Mouse (Mus musculus): ENCODE results near the gene 4930415O20Rik. TPM values are rescaled to one million over a fixed set of nuclear protein-coding genes. Genes with fewer than 3 reads are reported as not detected.

4930415O20Rik gene
- polyA plus RNA-seq, 1 experiment from 2014 or later: not detected

DNA sequence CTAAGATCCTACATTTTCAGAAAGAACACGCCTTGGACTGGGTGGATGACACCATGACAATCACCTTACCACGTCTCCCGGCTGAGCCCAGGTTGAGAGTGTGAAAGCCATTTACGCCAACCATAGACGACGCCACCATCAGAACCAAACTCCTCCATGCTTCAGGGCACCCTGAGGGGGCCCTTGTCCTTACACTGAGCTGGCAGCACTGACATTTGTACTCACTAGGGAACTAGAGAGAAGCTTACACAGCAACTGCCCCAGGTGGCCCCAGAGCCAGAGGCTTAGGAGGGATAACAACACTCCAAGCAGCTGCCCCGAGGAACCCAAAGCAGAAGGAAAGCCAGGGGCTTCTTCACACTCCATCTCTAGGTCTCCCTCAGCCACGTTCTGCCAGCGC lies 35.9 kb downstream of the 4930415O20Rik start:
- H3K9ac ChIP-seq (ENCODE audit: low read length): no peak overlapping the region
- H3K4me3 ChIP-seq (ENCODE audit: low read depth, low read length): no peak overlapping the region
- ATAC-seq (ENCODE audit: insufficient read depth, low FRiP score, low TSS enrichment) (no peak), DNase-seq (ENCODE audit: low spot score) (no peak)
- H3K9me3 ChIP-seq (ENCODE audit: control insufficient read depth, low read length): no peaks in the 10 kb centered on the region
- H3K4me1 ChIP-seq (ENCODE audit: control insufficient read depth, insufficient read depth, low read length): peaks cover 14% of the 10 kb centered on the region
- peaks cover 8% of the 10 kb centered on the region; the same call in 1 of the 2 replicates for H3K36me3 ChIP-seq (ENCODE audit: control insufficient read depth, insufficient read depth, low read length)
- no peak overlapping the region for H3K4me2 ChIP-seq (ENCODE audit: low read depth)
- WGBS: 65% methylated on average over 9 of the region's 9 CpGs
- H3K27me3 ChIP-seq (ENCODE audit: control insufficient read depth, insufficient read depth, low read length): no peaks in the 10 kb centered on the region
- no peak overlapping the region for H3K27ac ChIP-seq (ENCODE audit: low read depth, low read length)

GRCm38 (mm10) chr15:98607557-98607956 lies 36.8 kb downstream of the 4930415O20Rik start:
- peaks cover 8% of the 10 kb centered on the region; the same call in 1 of the 2 replicates for H3K36me3 ChIP-seq (ENCODE audit: control insufficient read depth, insufficient read depth, low read length)
- H3K4me2 ChIP-seq (ENCODE audit: low read depth): peak overlapping the region; percentile 94
- no peak for ATAC-seq (ENCODE audit: insufficient read depth, low FRiP score, low TSS enrichment)
- peak overlapping the region; percentile 86 for H3K4me3 ChIP-seq (ENCODE audit: low read depth, low read length)
- DNase-seq (ENCODE audit: low spot score): no peak
- peaks cover 14% of the 10 kb centered on the region for H3K4me1 ChIP-seq (ENCODE audit: control insufficient read depth, insufficient read depth, low read length)
- H3K9ac ChIP-seq (ENCODE audit: low read length): peak overlapping the region; percentile 26; the same call in 1 of the 2 replicates
- H3K9me3 ChIP-seq (ENCODE audit: control insufficient read depth, low read length): no peaks in the 10 kb centered on the region
- WGBS: 51% methylated on average over 4 of the region's 4 CpGs
- H3K27me3 ChIP-seq (ENCODE audit: control insufficient read depth, insufficient read depth, low read length): no peaks in the 10 kb centered on the region
- no peak overlapping the region for H3K27ac ChIP-seq (ENCODE audit: low read depth, low read length)

- 0 out of 2 replicates have a peak, but pooled peaks cover 6% of the 10 kb centered on the region for H3K36me3 ChIP-seq (ENCODE audit: control insufficient read depth, insufficient read depth, low read length)
- no peak overlapping the region for H3K27ac ChIP-seq (ENCODE audit: low read depth, low read length)
- DNase-seq (ENCODE audit: low spot score): no peak
- H3K4me1 ChIP-seq (ENCODE audit: control insufficient read depth, insufficient read depth, low read length): peaks cover 14% of the 10 kb centered on the region
- WGBS: 15% methylated on average over 9 of the region's 10 CpGs
- no peak for ATAC-seq (ENCODE audit: insufficient read depth, low FRiP score, low TSS enrichment)
- peak overlapping the region; percentile 86 for H3K4me3 ChIP-seq (ENCODE audit: low read depth, low read length)
- H3K9ac ChIP-seq (ENCODE audit: low read length): peak overlapping the region; percentile 89
- H3K27me3 ChIP-seq (ENCODE audit: control insufficient read depth, insufficient read depth, low read length): no peaks in the 10 kb centered on the region
- no peaks in the 10 kb centered on the region for H3K9me3 ChIP-seq (ENCODE audit: control insufficient read depth, low read length)
- H3K4me2 ChIP-seq (ENCODE audit: low read depth): peak overlapping the region; percentile 94
These were observed 37.4 kb downstream of the 4930415O20Rik start for GRCm38 (mm10) chr15:98608058-98608783.

GRCm38 (mm10) chr15:98608784-98609250 lies 38.0 kb downstream of the 4930415O20Rik start:
- WGBS: 0% methylated on average over 14 of the region's 26 CpGs
- peak overlapping the region; percentile 94 for H3K4me2 ChIP-seq (ENCODE audit: low read depth)
- H3K9me3 ChIP-seq (ENCODE audit: control insufficient read depth, low read length): no peaks in the 10 kb centered on the region
- H3K4me1 ChIP-seq (ENCODE audit: control insufficient read depth, insufficient read depth, low read length): peaks cover 14% of the 10 kb centered on the region
- DNase-seq (ENCODE audit: low spot score) (peak; percentile 47), ATAC-seq (ENCODE audit: insufficient read depth, low FRiP score, low TSS enrichment) (peak; percentile 58)
- 0 out of 2 replicates have a peak, but pooled peaks cover 4% of the 10 kb centered on the region for H3K36me3 ChIP-seq (ENCODE audit: control insufficient read depth, insufficient read depth, low read length)
- H3K27ac ChIP-seq (ENCODE audit: low read depth, low read length): peak overlapping the region; percentile 86
- H3K9ac ChIP-seq (ENCODE audit: low read length): peak overlapping the region; percentile 89
- H3K4me3 ChIP-seq (ENCODE audit: low read depth, low read length): peak overlapping the region; percentile 86
- no peaks in the 10 kb centered on the region for H3K27me3 ChIP-seq (ENCODE audit: control insufficient read depth, insufficient read depth, low read length)

DNA sequence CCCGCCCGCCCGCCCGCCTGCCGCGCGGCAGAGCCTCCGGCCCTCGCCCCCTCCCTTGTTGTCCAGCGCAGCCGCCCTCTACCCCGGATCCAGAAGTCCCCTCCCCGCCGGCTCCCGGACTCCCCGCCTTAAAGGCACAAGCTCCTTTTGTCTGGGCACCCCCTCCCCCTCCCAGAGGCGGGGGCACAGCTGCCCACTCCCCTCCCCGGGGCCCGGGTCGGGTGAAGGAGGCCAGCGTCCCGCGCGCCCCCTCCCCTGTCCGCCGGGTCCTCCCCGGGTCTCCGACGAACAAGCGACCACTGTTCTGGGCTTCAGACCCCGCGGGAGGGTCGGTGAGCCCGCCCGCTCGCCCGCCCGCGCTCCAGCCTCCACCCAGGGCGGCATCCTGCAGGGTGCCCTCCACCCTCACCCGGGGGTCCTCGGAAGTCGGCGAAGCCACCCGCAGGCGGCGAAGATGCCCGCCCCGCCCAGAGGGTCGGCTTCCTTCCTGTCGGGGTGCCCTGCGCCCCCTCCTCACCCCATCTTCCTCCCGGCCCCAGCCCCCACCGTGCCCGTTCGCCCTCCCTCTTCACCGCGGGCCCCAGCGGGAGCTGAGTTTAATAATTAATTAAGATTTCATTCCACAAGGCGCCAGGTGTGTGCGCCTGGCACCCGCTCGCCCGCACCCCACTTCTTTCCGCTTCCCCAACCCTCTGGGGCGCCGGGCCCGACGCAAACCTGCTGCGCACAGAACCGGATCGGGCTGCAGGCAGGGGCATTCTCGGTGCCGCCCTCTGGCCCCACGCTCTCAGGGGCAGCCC lies 38.7 kb downstream of the 4930415O20Rik start, which contains the start of gene Adcy6:
Adcy6 (minus strand) TSS at position 746 of the 800 bp plus-strand sequence.
- DNase-seq (ENCODE audit: low spot score) (peak; percentile 90), ATAC-seq (ENCODE audit: insufficient read depth, low FRiP score, low TSS enrichment) (peak; percentile 83)
- Histone ChIP-seq H3K27me3 (ENCODE audit: control insufficient read depth, insufficient read depth, low read length) (no peaks in the 10 kb centered on the region), H3K9me3 (ENCODE audit: control insufficient read depth, low read length) (no peaks in the 10 kb centered on the region), H3K4me3 (ENCODE audit: low read depth, low read length) (peak within 1 kb of the TSS; percentile 86), H3K4me2 (ENCODE audit: low read depth) (peak within 1 kb of the TSS; percentile 94), H3K36me3 (ENCODE audit: control insufficient read depth, insufficient read depth, low read length) (no peaks in the 10 kb centered on the region), H3K27ac (ENCODE audit: low read depth, low read length) (peak within 1 kb of the TSS; percentile 86), H3K9ac (ENCODE audit: low read length) (peak within 1 kb of the TSS; percentile 89), H3K4me1 (ENCODE audit: control insufficient read depth, insufficient read depth, low read length) (peaks cover 14% of the 10 kb centered on the region)
- under 1% methylated on average over 51 of the region's 75 CpGs for WGBS

GRCm38 (mm10) chr15:98610131-98610633 lies 39.4 kb downstream of the 4930415O20Rik start:
- Histone ChIP-seq H3K4me2 (ENCODE audit: low read depth) (peak overlapping the region; percentile 94), H3K4me3 (ENCODE audit: low read depth, low read length) (peak overlapping the region; percentile 86), H3K36me3 (ENCODE audit: control insufficient read depth, insufficient read depth, low read length) (no peaks in the 10 kb centered on the region), H3K9me3 (ENCODE audit: control insufficient read depth, low read length) (no peaks in the 10 kb centered on the region), H3K4me1 (ENCODE audit: control insufficient read depth, insufficient read depth, low read length) (peaks cover 14% of the 10 kb centered on the region), H3K27me3 (ENCODE audit: control insufficient read depth, insufficient read depth, low read length) (no peaks in the 10 kb centered on the region), H3K9ac (ENCODE audit: low read length) (peak overlapping the region; percentile 89), H3K27ac (ENCODE audit: low read depth, low read length) (peak overlapping the region; percentile 86; the same call in 1 of the 2 replicates)
- WGBS: 3% methylated on average over 12 of the region's 12 CpGs
- ATAC-seq (ENCODE audit: insufficient read depth, low FRiP score, low TSS enrichment) (no peak), DNase-seq (ENCODE audit: low spot score) (peak; percentile 33)

DNA sequence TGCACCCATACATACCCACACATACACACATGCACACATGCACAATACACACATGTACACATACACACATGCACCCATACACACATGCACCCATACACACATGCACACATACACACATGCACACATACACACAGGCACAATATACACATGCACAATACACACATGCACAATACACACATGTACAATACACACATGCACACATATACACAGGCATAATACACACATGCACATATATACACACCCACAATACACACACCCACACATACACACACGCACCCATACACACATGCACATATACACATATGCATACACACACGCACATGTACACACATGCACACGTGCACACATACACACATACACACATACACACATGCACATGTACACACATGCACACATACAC lies 41.4 kb downstream of the 4930415O20Rik start:
- Histone ChIP-seq H3K4me1 (ENCODE audit: control insufficient read depth, insufficient read depth, low read length) (peaks cover 14% of the 10 kb centered on the region), H3K27me3 (ENCODE audit: control insufficient read depth, insufficient read depth, low read length) (no peaks in the 10 kb centered on the region), H3K36me3 (ENCODE audit: control insufficient read depth, insufficient read depth, low read length) (no peaks in the 10 kb centered on the region), H3K4me2 (ENCODE audit: low read depth) (no peak overlapping the region), H3K9me3 (ENCODE audit: control insufficient read depth, low read length) (no peaks in the 10 kb centered on the region), H3K27ac (ENCODE audit: low read depth, low read length) (no peak overlapping the region), H3K9ac (ENCODE audit: low read length) (no peak overlapping the region), H3K4me3 (ENCODE audit: low read depth, low read length) (no peak overlapping the region)
- ATAC-seq (ENCODE audit: insufficient read depth, low FRiP score, low TSS enrichment) (no peak), DNase-seq (ENCODE audit: low spot score) (no peak)
- 93% methylated on average over 3 of the region's 3 CpGs for WGBS

DNA sequence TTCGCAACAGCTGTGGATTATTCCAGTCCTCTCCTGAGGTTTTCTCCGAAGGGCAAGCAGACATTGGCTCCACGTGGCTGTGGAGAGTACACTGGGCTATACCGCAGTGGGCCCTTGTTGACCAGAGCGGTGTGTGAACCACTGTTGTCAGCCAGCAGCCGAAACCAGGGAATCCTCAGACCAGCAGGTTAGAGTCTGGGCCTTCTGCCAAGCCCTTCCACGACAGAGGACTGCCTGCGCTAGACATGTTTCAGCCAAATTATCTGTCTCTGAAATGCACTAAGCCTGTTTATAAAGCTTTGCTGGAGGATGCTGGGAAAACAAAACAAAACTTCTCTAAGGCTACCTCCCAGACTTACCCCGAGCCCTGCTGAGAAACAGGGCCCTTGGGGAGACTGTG lies 43.7 kb downstream of the 4930415O20Rik start:
- no peaks in the 10 kb centered on the region for H3K36me3 ChIP-seq (ENCODE audit: control insufficient read depth, insufficient read depth, low read length)
- H3K4me1 ChIP-seq (ENCODE audit: control insufficient read depth, insufficient read depth, low read length): peaks cover 3% of the 10 kb centered on the region; the same call in 1 of the 2 replicates
- no peaks in the 10 kb centered on the region for H3K27me3 ChIP-seq (ENCODE audit: control insufficient read depth, insufficient read depth, low read length)
- H3K9ac ChIP-seq (ENCODE audit: low read length): no peak overlapping the region
- H3K4me2 ChIP-seq (ENCODE audit: low read depth): no peak overlapping the region
- H3K27ac ChIP-seq (ENCODE audit: low read depth, low read length): no peak overlapping the region
- DNase-seq (ENCODE audit: low spot score): no peak
- H3K4me3 ChIP-seq (ENCODE audit: low read depth, low read length): no peak overlapping the region
- ATAC-seq (ENCODE audit: insufficient read depth, low FRiP score, low TSS enrichment): no peak
- 79% methylated on average over 9 of the region's 9 CpGs for WGBS
- no peaks in the 10 kb centered on the region for H3K9me3 ChIP-seq (ENCODE audit: control insufficient read depth, low read length)

Data from neural tube, embryonic 11.5 days (tissue).